Mouse (Mus musculus): ENCODE measurements around the gene Zdhhc19. TPM values are rescaled to one million over a fixed set of nuclear protein-coding genes. Genes with fewer than 3 reads are reported as not detected.

Gene Zdhhc19
- not detected for total RNA-seq (2021)
- not detected in 2 replicates for polyA plus RNA-seq (2012; rRNA removed)
- long read RNA-seq, result 0 reads

- no peak for DNase-seq
Observed at GRCm38 (mm10) chr16:32495965-32496364, at the start of gene Zdhhc19. Zdhhc19 (plus strand) TSS chr16:32496265.

- no peak for DNase-seq
Observed at GRCm38 (mm10) chr16:32446563-32447138, 49.4 kb upstream of the Zdhhc19 start.

GRCm38 (mm10) chr16:32449665-32450064 lies 46.4 kb upstream of the Zdhhc19 start:
- no peak for DNase-seq

DNA sequence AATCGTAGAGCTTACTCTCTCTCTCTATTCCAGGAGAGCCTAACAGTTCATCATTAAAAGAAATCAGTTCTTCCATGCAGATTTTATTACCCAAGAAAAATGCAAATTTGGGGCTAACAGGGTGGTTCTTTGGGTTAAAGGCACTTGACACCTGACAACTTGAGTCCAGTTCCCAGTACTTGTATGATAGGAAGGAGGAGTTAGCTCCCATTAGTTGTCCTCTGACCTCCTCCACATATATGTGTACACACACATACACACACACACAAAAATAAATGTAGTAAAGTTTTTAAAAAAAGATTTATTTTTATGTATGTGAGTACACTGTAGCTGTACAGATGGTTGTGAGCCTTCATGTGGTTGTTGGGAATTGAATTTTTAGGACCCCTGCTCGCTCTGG lies 45.9 kb upstream of the Zdhhc19 start:
- DNase-seq, result no peak

DNA sequence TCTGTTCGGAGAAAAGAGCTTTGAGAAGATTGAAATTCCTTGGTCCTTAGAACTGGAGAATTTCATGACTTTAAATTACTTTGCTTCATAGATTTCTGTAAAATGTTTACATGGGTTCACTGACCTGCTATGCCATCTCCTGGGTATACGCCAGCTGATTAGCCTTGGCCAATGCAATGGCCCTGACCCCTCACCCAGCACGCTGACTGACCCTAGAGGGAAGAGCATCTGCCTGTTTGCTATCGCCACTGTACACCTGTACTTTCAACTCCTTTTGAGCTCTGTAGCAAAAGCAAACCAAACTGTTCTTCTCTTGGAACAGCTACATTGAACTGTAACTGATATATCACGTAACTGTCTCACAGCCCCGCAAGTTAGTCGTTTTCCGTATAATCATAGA lies 43.0 kb upstream of the Zdhhc19 start:
- DNase-seq, result peak; percentile 36

GRCm38 (mm10) chr16:32454646-32455045 lies 41.4 kb upstream of the Zdhhc19 start:
- no peak for DNase-seq

GRCm38 (mm10) chr16:32456086-32456485 lies 40.0 kb upstream of the Zdhhc19 start:
- DNase-seq, result no peak

DNA sequence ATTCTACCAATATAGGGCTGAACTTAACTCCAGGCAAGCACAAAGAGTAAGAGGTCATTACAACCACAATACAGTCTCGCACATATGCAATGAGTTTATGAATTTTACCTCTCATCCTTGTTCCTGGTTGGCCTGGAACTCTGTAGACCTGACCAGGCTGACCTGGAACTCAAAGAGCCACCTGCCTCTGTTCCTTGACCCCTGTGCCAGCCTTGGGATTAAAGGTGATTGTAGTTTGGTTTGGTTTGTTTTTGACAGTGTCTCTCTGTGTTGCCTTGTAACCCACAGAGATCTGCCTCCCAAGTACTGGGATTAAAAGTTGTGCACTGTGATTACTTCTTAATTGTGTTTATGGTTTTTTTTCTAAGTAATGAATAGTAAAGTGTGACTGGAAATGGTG lies 39.3 kb upstream of the Zdhhc19 start:
- no peak for DNase-seq

DNA sequence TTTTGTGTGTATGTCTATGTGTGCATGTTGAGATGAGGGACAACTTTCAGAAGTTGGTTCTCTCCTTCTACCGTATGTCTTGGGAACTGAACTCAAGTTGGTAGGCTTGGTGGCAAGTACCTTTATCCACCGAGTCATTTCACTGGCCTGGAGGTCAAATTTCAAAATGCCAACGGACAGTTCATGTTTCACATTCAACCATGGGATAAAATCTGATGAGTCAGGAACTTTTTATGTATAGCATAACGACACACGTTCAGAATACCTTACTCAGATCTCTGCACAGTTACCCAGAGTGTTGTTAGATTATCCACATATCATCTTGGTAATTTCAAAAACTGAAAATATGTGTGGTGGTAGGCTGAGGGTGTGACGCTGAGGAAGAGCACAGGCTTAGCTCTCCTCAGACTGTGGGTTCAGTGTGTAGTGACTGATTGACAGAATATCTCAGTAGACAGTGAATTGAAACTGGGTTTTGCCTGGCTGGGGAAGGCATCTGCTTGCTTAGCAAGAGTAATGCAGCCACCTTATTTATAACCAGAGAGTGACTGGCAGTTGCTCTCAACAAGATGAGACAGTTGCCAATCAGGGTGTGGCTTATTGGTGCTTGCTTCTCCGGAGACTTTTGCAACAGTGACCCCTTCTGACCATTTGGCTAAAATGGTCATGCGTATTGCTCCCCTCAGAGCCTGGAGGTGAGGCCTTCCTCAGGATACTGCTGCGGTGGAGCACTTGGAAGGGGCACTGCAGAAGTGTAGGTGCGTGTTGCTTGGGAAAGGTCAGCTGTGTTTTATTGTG lies 38.3 kb upstream of the Zdhhc19 start:
- peak; percentile 67 for DNase-seq

- peak; percentile 47 for DNase-seq
Observed at GRCm38 (mm10) chr16:32460518-32460917, 35.5 kb upstream of the Zdhhc19 start.

- DNase-seq, result no peak
Observed at GRCm38 (mm10) chr16:32461713-32462112, 34.4 kb upstream of the Zdhhc19 start.

GRCm38 (mm10) chr16:32462950-32463349 lies 33.1 kb upstream of the Zdhhc19 start:
- no peak for DNase-seq

DNA sequence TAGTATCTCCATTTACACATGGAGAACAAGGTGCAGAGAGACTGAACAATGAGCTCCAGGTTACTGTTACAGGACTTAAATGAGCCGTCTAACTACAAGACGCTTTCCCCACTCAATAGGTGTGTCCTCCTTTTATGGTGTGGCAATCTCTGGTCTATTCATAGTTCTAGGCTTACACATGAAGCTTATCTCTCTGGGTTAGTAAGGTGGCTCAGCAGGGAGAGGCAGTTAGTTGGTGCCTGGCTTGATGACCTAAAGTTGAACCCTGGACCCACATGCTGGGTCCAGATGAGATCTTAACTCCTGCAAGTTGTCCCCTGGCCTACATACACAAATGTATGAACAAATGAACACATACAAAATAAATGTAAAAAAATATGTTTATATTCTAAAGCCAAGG lies 32.6 kb upstream of the Zdhhc19 start:
- DNase-seq, result no peak

- DNase-seq, result no peak
Observed at GRCm38 (mm10) chr16:32464908-32465307, 31.2 kb upstream of the Zdhhc19 start.

GRCm38 (mm10) chr16:32468488-32468887 lies 27.6 kb upstream of the Zdhhc19 start:
- DNase-seq, result no peak

DNA sequence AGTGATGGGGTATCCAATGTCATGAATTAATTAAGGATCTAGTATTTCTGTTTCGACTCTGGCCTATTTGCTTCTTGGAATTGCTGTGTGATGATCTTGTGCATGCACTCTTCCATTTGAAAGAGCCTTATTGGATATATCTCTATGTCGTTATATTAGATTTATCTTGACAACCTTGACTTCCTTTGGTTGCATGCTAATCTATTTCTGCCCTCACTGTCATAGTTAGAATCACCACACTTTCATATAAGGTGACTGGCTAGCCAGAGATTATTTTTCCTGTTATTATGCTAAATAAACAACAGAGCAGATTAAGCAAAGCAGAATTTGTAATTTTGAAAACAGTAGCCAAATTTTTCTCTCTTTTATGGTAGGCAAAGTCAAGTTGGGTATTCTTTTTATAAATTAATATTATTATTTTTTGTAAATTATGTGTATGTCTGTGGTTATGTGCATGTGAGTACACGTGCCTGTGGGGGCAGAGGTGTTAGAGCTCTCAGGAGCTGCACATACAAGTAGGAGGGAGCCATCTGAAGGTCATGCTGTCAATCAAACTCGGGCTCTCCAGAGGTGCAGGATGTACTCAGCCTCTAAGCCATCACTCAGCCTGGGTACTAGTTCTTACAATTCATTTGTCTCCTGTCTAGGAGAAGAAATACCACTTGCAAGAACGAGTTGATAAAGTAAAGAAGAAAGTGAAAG lies 26.5 kb upstream of the Zdhhc19 start:
- DNase-seq, result no peak

DNA sequence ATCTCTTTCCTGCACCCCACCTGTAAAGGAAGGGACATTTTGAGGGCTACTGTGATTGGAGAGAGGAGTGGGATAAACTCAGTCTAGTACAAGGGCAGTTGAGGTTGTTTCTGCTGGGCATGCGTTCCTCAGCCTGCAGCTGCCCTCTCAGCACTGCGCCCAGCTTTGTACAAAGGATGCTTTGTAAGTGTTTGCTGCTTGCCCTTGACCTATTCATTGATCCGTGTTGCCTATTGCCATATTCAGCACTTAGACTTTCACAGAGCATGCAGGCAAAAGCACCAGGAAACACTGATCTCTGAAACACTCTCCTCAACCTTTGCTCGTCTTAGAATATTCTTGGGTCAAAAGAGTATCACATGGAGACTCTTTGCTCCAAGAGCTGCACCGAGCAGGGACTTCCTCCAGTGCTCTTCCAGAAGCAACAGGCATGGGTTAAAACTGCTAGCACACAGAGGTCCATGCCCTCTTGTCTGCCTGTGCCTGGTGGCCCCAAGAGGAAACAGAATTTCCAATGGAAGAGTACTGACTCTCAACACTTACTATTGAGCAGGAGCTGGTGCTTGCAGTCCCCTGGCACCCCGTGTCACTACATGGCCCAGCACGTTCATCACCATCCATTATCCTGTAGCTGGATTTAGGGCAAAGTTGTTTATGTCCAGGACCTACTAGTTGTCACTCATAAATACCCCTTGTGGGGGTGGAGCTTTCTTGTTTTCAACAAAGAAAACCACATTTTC lies 23.6 kb upstream of the Zdhhc19 start:
- DNase-seq, result no peak

DNA sequence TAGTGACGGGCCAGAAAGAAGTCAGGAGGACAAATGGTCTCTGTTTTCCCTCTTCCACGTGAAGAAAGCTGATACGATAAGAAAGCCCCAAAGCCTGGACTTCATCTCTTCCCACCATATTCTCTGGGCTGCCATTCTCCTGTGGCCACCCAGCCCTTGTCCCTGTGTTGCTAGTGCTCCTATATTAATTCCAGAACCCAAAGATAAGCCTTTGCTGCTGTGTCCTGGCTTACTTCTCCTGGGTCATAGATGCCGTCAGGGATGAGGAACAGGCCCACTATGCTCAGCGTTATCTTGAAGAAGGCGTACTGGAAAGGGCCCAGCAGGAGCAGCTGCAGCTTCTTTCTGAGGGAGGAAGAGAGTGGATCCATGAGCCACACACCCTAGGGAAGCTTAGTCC lies 18.8 kb upstream of the Zdhhc19 start:
- no peak for DNase-seq

DNA sequence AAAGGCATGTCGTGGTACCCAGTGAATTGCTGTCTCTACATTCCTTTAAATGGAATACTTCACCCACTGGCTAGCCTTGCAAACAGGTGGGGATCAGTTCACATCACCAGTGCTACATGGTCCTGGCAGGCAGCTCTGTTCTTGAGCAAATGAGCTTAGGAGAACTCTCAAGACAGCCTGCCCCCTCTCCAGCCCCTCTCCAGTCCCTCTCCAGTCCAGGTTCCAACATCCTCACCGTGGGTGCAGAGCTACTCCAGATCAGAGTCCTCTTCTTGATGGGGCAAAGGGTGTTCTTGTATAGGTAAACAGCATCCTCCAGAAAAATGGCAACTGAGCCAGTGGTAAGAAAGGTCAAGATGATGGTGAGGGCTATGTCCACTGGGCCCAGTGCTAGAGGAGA lies 16.6 kb upstream of the Zdhhc19 start:
- DNase-seq, result no peak

DNA sequence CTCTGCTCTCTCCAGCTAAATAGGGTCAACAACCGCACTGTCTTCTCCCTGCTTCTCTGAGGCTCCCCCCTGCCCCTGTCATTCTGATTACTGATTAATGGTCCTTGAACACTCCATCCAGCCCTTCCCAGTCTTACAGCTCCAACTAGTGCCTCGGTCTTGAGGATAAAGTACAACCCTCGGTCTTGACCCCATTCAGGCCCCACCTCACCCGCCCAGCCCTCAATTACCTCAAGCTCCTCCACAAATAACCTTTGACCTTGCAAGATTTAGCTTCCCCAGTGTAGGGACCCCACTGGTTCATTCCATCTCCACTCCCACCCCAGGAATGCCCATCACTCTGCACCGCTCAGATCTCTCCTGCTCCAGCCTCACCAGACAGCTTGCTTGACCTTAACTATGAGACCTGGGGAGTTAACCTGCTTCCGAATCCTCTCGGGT lies 11.6 kb upstream of the Zdhhc19 start:
- no peak for DNase-seq

DNA sequence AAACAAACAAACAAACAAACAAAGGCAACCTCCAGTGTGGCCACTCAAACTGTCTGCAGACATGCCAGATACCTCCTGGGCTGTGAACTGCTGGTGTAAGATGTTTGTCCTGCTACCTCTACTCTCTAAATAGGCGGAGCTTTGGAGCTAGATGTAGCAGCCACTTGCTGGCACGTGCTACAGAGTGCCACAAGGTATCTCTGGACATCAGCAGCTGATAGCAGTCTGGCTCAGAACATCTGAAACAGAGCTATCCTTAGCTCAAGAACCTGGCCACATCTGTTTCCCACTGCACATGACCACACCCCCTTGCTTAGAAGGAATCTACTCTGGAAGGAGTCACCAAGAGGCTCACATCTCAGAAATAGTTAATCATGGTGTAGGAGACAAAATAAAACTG lies 10.9 kb upstream of the Zdhhc19 start:
- no peak for DNase-seq

GRCm38 (mm10) chr16:32486046-32486445 lies 10.0 kb upstream of the Zdhhc19 start:
- DNase-seq, result no peak

All from adrenal gland, adult 2 months (tissue).